Mouse (Mus musculus): ENCODE data around the gene Rai14. TPM values are rescaled to one million over a fixed set of nuclear protein-coding genes. Genes with fewer than 3 reads are reported as not detected.

Rai14 gene
- polyA plus RNA-seq, 1 experiment from 2014 or later = 75.0 TPM

GRCm38 (mm10) chr15:10671868-10672267 is 42.6 kb downstream of the Rai14 start:
- no peak for ATAC-seq (ENCODE audit: low FRiP score, low TSS enrichment)
- 85% methylated on average over 4 of the region's 4 CpGs for WGBS
- Histone ChIP-seq H3K27ac (ENCODE audit: low read depth, low read length) (no peak overlapping the region), H3K4me2 (replicated peaks; ENCODE audit: low read depth, low read length) (no peak overlapping the region), H3K9me3 (ENCODE audit: control insufficient read depth, low read length) (no peaks in the 10 kb centered on the region), H3K36me3 (ENCODE audit: control insufficient read depth, insufficient read depth, low read length) (no peaks in the 10 kb centered on the region), H3K27me3 (ENCODE audit: control insufficient read depth, insufficient read depth, low read length) (no peaks in the 10 kb centered on the region), H3K4me3 (ENCODE audit: low read length) (no peak overlapping the region), H3K4me1 (ENCODE audit: control insufficient read depth, insufficient read depth, low read length) (peaks cover 21% of the 10 kb centered on the region), H3K9ac (ENCODE audit: low read depth, low read length) (no peak overlapping the region)

GRCm38 (mm10) chr15:10670107-10670506 is 44.3 kb downstream of the Rai14 start:
- Histone ChIP-seq H3K36me3 (ENCODE audit: control insufficient read depth, insufficient read depth, low read length) (no peaks in the 10 kb centered on the region), H3K4me3 (ENCODE audit: low read length) (no peak overlapping the region), H3K4me1 (ENCODE audit: control insufficient read depth, insufficient read depth, low read length) (peaks cover 22% of the 10 kb centered on the region), H3K27ac (ENCODE audit: low read depth, low read length) (no peak overlapping the region), H3K9ac (ENCODE audit: low read depth, low read length) (no peak overlapping the region), H3K4me2 (replicated peaks; ENCODE audit: low read depth, low read length) (no peak overlapping the region), H3K27me3 (ENCODE audit: control insufficient read depth, insufficient read depth, low read length) (no peaks in the 10 kb centered on the region), H3K9me3 (ENCODE audit: control insufficient read depth, low read length) (no peaks in the 10 kb centered on the region)
- no peak for ATAC-seq (ENCODE audit: low FRiP score, low TSS enrichment)
- WGBS = 66% methylated on average over 7 of the region's 7 CpGs

DNA sequence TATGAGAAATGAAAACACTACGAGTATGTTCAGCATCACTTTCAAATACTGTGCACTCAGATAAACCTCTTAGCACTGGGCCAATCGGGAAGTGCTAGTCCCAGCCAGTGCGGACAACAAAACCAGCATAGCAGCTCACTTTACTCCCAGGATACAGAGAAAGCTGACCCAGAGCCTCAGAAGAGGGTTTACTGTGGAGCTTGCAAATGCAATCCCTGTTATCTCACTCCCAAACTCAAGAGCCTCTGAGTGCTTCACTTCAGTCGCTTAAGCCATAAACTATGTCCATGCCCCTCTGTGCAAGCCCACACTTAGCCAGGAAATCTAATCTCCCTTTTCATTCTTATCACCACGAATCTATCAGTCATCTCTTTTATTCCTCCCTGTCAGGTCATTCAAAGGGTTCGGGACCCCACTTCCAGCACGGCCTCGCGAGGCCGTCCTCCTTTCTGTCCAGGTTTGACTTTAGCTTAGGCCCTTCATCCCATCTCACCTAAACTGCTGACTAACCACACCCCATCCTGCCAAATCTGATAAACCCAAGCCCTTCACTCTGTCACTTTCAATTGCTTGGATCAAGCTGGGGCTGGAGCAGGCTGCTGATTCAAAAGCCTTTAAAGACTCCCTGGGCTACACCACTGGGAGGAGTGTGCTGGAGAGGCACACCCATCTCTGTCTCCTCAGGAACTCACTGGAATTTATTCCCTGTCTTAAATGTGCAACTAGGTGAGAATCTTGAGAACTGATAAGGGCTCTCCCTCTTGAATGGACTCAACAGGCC is 46.1 kb downstream of the Rai14 start:
- Histone ChIP-seq H3K9ac (ENCODE audit: low read depth, low read length) (no peak overlapping the region), H3K9me3 (ENCODE audit: control insufficient read depth, low read length) (no peaks in the 10 kb centered on the region), H3K4me1 (ENCODE audit: control insufficient read depth, insufficient read depth, low read length) (peaks cover 35% of the 10 kb centered on the region), H3K36me3 (ENCODE audit: control insufficient read depth, insufficient read depth, low read length) (no peaks in the 10 kb centered on the region), H3K4me3 (ENCODE audit: low read length) (no peak overlapping the region), H3K27me3 (ENCODE audit: control insufficient read depth, insufficient read depth, low read length) (no peaks in the 10 kb centered on the region), H3K27ac (ENCODE audit: low read depth, low read length) (0 out of 2 replicates have a peak overlapping the region, but pooled peaks have one; percentile 11), H3K4me2 (replicated peaks; ENCODE audit: low read depth, low read length) (no peak overlapping the region)
- ATAC-seq (ENCODE audit: low FRiP score, low TSS enrichment) = no peak
- 24% methylated on average over 10 of the region's 10 CpGs for WGBS

GRCm38 (mm10) chr15:10665816-10666215 is 48.6 kb downstream of the Rai14 start:
- H3K27ac ChIP-seq (ENCODE audit: low read depth, low read length) = no peak overlapping the region
- H3K36me3 ChIP-seq (ENCODE audit: control insufficient read depth, insufficient read depth, low read length) = no peaks in the 10 kb centered on the region
- H3K4me3 ChIP-seq (ENCODE audit: low read length) = no peak overlapping the region
- no peaks in the 10 kb centered on the region for H3K9me3 ChIP-seq (ENCODE audit: control insufficient read depth, low read length)
- WGBS = 89% methylated on average over 8 of the region's 8 CpGs
- H3K4me1 ChIP-seq (ENCODE audit: control insufficient read depth, insufficient read depth, low read length) = peaks cover 48% of the 10 kb centered on the region
- H3K9ac ChIP-seq (ENCODE audit: low read depth, low read length) = no peak overlapping the region
- H3K4me2 ChIP-seq (replicated peaks; ENCODE audit: low read depth, low read length) = no peak overlapping the region
- no peaks in the 10 kb centered on the region for H3K27me3 ChIP-seq (ENCODE audit: control insufficient read depth, insufficient read depth, low read length)
- no peak for ATAC-seq (ENCODE audit: low FRiP score, low TSS enrichment)

DNA sequence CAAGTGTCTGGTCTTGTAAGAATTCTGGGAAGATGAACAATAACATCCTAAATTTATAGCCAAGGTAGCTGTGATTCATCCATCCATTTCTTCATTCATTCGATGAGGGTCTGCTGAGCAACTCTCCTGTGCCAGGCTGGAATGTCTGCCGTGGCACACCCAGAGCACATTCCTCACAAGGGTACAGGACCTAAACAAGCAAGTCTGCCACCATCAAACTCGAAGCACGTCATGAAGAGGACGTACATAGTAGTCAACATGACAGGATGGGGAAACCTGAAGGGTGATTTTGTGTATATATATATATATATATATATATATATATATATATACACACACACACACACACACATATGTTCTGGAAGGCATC is 49.9 kb downstream of the Rai14 start:
- Histone ChIP-seq H3K4me3 (ENCODE audit: low read length) (no peak overlapping the region), H3K4me1 (ENCODE audit: control insufficient read depth, insufficient read depth, low read length) (peaks cover 48% of the 10 kb centered on the region), H3K4me2 (replicated peaks; ENCODE audit: low read depth, low read length) (no peak overlapping the region), H3K9me3 (ENCODE audit: control insufficient read depth, low read length) (no peaks in the 10 kb centered on the region), H3K27ac (ENCODE audit: low read depth, low read length) (0 out of 2 replicates have a peak overlapping the region, but pooled peaks have one; percentile 59), H3K27me3 (ENCODE audit: control insufficient read depth, insufficient read depth, low read length) (no peaks in the 10 kb centered on the region), H3K36me3 (ENCODE audit: control insufficient read depth, insufficient read depth, low read length) (no peaks in the 10 kb centered on the region), H3K9ac (ENCODE audit: low read depth, low read length) (no peak overlapping the region)
- ATAC-seq (ENCODE audit: low FRiP score, low TSS enrichment) = no peak
- 66% methylated on average over 5 of the region's 5 CpGs for WGBS

DNA sequence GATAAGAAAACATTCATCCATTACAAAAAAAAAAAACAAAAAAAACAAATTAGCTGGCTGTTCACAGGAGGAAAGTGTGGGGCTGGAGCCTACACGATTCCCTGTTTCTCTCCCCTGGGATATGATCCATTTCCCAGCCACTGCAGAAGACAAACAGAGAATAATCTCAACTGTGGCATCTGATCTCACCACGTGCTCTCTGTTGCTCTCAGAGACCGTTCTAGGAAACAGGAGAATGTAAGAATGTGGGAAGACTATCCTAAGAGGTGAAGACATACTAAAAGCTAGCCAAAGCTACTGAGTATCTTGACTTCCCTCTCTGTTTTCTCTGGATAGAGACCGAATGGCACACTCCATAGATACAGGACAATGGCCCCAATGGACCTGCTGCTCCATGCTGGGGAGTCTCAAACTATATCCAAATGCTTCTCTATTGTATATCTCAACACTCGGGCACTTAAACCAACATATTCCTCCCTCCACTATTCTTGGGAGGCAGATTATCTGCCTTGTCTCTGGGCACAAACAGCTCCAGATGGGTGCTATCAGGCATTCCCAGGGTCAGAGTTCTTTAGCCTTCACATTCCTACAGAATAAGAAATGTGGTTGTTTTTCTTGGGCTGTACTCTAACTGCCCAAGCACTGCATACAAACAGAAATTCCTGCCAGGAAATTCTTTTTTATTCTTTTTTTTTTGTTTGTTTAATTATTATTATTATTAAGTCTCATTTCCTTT is 50.5 kb downstream of the Rai14 start:
- no peak for ATAC-seq (ENCODE audit: low FRiP score, low TSS enrichment)
- Histone ChIP-seq H3K4me1 (ENCODE audit: control insufficient read depth, insufficient read depth, low read length) (peaks cover 48% of the 10 kb centered on the region), H3K27me3 (ENCODE audit: control insufficient read depth, insufficient read depth, low read length) (no peaks in the 10 kb centered on the region), H3K36me3 (ENCODE audit: control insufficient read depth, insufficient read depth, low read length) (no peaks in the 10 kb centered on the region), H3K9ac (ENCODE audit: low read depth, low read length) (no peak overlapping the region), H3K27ac (ENCODE audit: low read depth, low read length) (peak overlapping the region; percentile 14; the same call in 1 of the 2 replicates), H3K4me3 (ENCODE audit: low read length) (no peak overlapping the region), H3K9me3 (ENCODE audit: control insufficient read depth, low read length) (no peaks in the 10 kb centered on the region), H3K4me2 (replicated peaks; ENCODE audit: low read depth, low read length) (no peak overlapping the region)
- WGBS = 34% methylated on average over 5 of the region's 5 CpGs

- Histone ChIP-seq H3K4me3 (ENCODE audit: low read length) (no peak overlapping the region), H3K4me2 (replicated peaks; ENCODE audit: low read depth, low read length) (no peak overlapping the region), H3K27ac (ENCODE audit: low read depth, low read length) (peak overlapping the region; percentile 65; the same call in 1 of the 2 replicates), H3K27me3 (ENCODE audit: control insufficient read depth, insufficient read depth, low read length) (no peaks in the 10 kb centered on the region), H3K4me1 (ENCODE audit: control insufficient read depth, insufficient read depth, low read length) (peaks cover 39% of the 10 kb centered on the region), H3K9me3 (ENCODE audit: control insufficient read depth, low read length) (no peaks in the 10 kb centered on the region), H3K36me3 (ENCODE audit: control insufficient read depth, insufficient read depth, low read length) (no peaks in the 10 kb centered on the region), H3K9ac (ENCODE audit: low read depth, low read length) (no peak overlapping the region)
- peak; percentile 85 for ATAC-seq (ENCODE audit: low FRiP score, low TSS enrichment)
- 12% methylated on average over 3 of the region's 3 CpGs for WGBS
Measured at GRCm38 (mm10) chr15:10661961-10662606, 52.3 kb downstream of the Rai14 start.

GRCm38 (mm10) chr15:10658803-10659202 is 55.6 kb downstream of the Rai14 start:
- no peak overlapping the region for H3K4me2 ChIP-seq (replicated peaks; ENCODE audit: low read depth, low read length)
- no peaks in the 10 kb centered on the region for H3K27me3 ChIP-seq (ENCODE audit: control insufficient read depth, insufficient read depth, low read length)
- ATAC-seq (ENCODE audit: low FRiP score, low TSS enrichment) = no peak
- H3K9ac ChIP-seq (ENCODE audit: low read depth, low read length) = no peak overlapping the region
- H3K4me3 ChIP-seq (ENCODE audit: low read length) = no peak overlapping the region
- H3K4me1 ChIP-seq (ENCODE audit: control insufficient read depth, insufficient read depth, low read length) = peaks cover 27% of the 10 kb centered on the region
- WGBS = 85% methylated on average over 2 of the region's 2 CpGs
- H3K36me3 ChIP-seq (ENCODE audit: control insufficient read depth, insufficient read depth, low read length) = no peaks in the 10 kb centered on the region
- H3K9me3 ChIP-seq (ENCODE audit: control insufficient read depth, low read length) = no peaks in the 10 kb centered on the region
- H3K27ac ChIP-seq (ENCODE audit: low read depth, low read length) = no peak overlapping the region

- Histone ChIP-seq H3K4me1 (ENCODE audit: control insufficient read depth, insufficient read depth, low read length) (peaks cover 5% of the 10 kb centered on the region; the same call in 1 of the 2 replicates), H3K9me3 (ENCODE audit: control insufficient read depth, low read length) (no peaks in the 10 kb centered on the region), H3K27me3 (ENCODE audit: control insufficient read depth, insufficient read depth, low read length) (no peaks in the 10 kb centered on the region), H3K27ac (ENCODE audit: low read depth, low read length) (no peak overlapping the region), H3K4me3 (ENCODE audit: low read length) (no peak overlapping the region), H3K36me3 (ENCODE audit: control insufficient read depth, insufficient read depth, low read length) (no peaks in the 10 kb centered on the region), H3K9ac (ENCODE audit: low read depth, low read length) (no peak overlapping the region), H3K4me2 (replicated peaks; ENCODE audit: low read depth, low read length) (no peak overlapping the region)
- no peak for ATAC-seq (ENCODE audit: low FRiP score, low TSS enrichment)
- 89% methylated on average over 5 of the region's 5 CpGs for WGBS
Measured at GRCm38 (mm10) chr15:10656146-10656545, 58.3 kb downstream of the Rai14 start.
